Mouse (Mus musculus) midbrain, embryonic 12.5 days (tissue): ENCODE data around the gene Itga11. TPM values are rescaled to one million over a fixed set of nuclear protein-coding genes. Genes with fewer than 3 reads are reported as not detected.
A peak's percentile ranks its signal among the peaks of the same experiment; 100 is the strongest.

Experiments
- ATAC-seq: fragments of 200-750 bp; cut with Nextera tagmentation; 2 replicates; pipeline ENCODE4 v1.8.0; 2017; ENCODE audit warnings: low read depth, moderate TSS enrichment, moderate library complexity; ENCODE audit not compliant: low FRiP score
- H3K27ac ChIP-seq: fragments of 300-500 bp; sonication (generic); replicated peaks from 2 replicates; pipeline ENCODE4 v1.5.1; 2016; ENCODE audit warnings: mild to moderate bottlenecking
- H3K27me3 ChIP-seq: fragments of 300-500 bp; sonication (generic); 2 replicates; pipeline ENCODE4 v1.6.1; 2016; ENCODE audit warnings: mild to moderate bottlenecking
- H3K36me3 ChIP-seq: fragments of 300-500 bp; sonication (generic); 2 replicates; pipeline ENCODE4 v1.6.1; 2016
- H3K4me1 ChIP-seq: fragments of 300-500 bp; sonication (generic); 2 replicates; pipeline ENCODE4 v1.6.1; 2016
- H3K4me2 ChIP-seq: fragments of 300-500 bp; sonication (generic); replicated peaks from 2 replicates; pipeline ENCODE4 v1.6.1; 2016; ENCODE audit warnings: mild to moderate bottlenecking, moderate library complexity
- H3K4me3 ChIP-seq: fragments of 300-500 bp; sonication (generic); 2 replicates; pipeline ENCODE4 v1.5.1; 2016; ENCODE audit warnings: mild to moderate bottlenecking
- H3K9ac ChIP-seq: fragments of 300-500 bp; sonication (generic); replicated peaks from 2 replicates; pipeline ENCODE4 v1.6.1; 2016; ENCODE audit warnings: mild to moderate bottlenecking, moderate library complexity
- H3K9me3 ChIP-seq: fragments of 300-500 bp; sonication (generic); 2 replicates; pipeline ENCODE4 v1.6.1; 2016; ENCODE audit warnings: mild to moderate bottlenecking
- WGBS: fragments of 180-500 bp; shearing (Covaris S2); methylation state at CpG from one replicate; pipeline ENCODE4 v1.1.7; 2016; 5-methylcytosine and 5-hydroxymethylcytosine counted together
- polyA plus RNA-seq: library from polyadenylated mRNA; unstranded; fragments of >200 nt; fragmentation: Nextera tagmentation; extraction: Ambion mirVana; gene quantifications from 2 replicates; pipeline ENCODE4 v1.2.1, GENCODE M21; 2016

The Itga11 gene
- 4.8 and 5.0 TPM in 2 replicates for polyA plus RNA-seq

- Histone ChIP-seq H3K4me3 (peak within 1 kb of the TSS; percentile 32), H3K36me3 (no peaks in the 10 kb centered on the region), H3K27ac (no peak within 1 kb of the TSS), H3K4me2 (peak within 1 kb of the TSS; percentile 57), H3K27me3 (peaks cover 65% of the 10 kb centered on the region), H3K4me1 (peaks cover 14% of the 10 kb centered on the region), H3K9me3 (no peaks in the 10 kb centered on the region), H3K9ac (peak within 1 kb of the TSS; percentile 28; the same call in 1 of the 2 replicates)
- no peak for ATAC-seq
- under 1% methylated on average over 45 of the region's 45 CpGs for WGBS
These were observed at the start of gene Itga11 for GRCm38 (mm10) chr9:62677641-62678549. Gene Itga11 (plus strand): TSS chr9:62677826.

- Histone ChIP-seq H3K9ac (no peak overlapping the region), H3K27me3 (no peaks in the 10 kb centered on the region), H3K27ac (no peak overlapping the region), H3K9me3 (no peaks in the 10 kb centered on the region), H3K4me1 (no peaks in the 10 kb centered on the region), H3K36me3 (no peaks in the 10 kb centered on the region), H3K4me2 (no peak overlapping the region), H3K4me3 (no peak overlapping the region)
- no peak for ATAC-seq
- WGBS = 83% methylated on average over 10 of the region's 10 CpGs
These were observed 46.9 kb upstream of the Itga11 start for GRCm38 (mm10) chr9:62630631-62631240.

DNA sequence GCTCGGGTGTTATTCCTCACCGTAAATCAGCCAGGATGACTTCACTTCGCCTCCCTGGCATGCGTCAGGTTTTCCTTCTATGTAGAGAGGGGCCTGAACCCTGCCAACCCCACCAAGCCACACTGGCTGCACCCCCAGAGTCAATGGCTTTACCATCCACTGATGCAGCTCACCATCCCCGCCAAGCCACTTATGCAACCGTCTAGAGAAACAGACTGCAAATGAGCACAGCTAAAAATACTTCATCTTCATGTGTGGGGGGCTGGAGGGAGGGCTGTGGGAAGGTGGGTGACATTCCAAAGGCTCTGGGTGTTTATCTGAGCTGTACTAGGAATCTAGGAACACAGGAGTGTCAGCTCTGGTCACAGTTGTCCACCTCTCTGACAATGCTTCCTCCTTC lies 45.2 kb upstream of the Itga11 start:
- H3K4me1 ChIP-seq = no peaks in the 10 kb centered on the region
- H3K4me2 ChIP-seq = no peak overlapping the region
- H3K27ac ChIP-seq = no peak overlapping the region
- no peaks in the 10 kb centered on the region for H3K36me3 ChIP-seq
- ATAC-seq = no peak
- H3K4me3 ChIP-seq = no peak overlapping the region
- no peak overlapping the region for H3K9ac ChIP-seq
- 78% methylated on average over 6 of the region's 6 CpGs for WGBS
- H3K27me3 ChIP-seq = no peaks in the 10 kb centered on the region
- H3K9me3 ChIP-seq = no peaks in the 10 kb centered on the region

DNA sequence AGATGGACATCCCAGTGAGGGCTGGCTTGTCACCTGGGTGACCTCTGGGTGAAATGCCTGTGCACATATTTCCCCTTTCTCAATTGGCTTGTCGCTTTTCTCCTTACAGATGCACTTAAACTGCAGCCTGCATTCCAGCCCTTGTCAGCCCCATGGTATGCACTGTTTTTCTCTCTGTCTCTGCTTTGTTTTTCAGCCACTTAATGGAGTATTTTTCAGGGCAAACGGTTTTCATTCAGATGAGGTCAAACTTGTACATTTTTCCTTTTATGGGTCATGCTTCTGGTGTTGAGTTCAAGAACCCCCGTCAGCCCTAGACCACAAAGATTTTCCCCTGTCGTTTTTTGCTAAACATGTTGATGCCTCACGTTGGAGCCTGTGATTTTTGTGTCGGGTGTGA lies 39.6 kb upstream of the Itga11 start:
- Histone ChIP-seq H3K27ac (no peak overlapping the region), H3K9me3 (no peaks in the 10 kb centered on the region), H3K27me3 (no peaks in the 10 kb centered on the region), H3K4me2 (no peak overlapping the region), H3K4me1 (no peaks in the 10 kb centered on the region), H3K36me3 (no peaks in the 10 kb centered on the region), H3K4me3 (no peak overlapping the region), H3K9ac (no peak overlapping the region)
- WGBS = 59% methylated on average over 6 of the region's 6 CpGs
- ATAC-seq = no peak

- Histone ChIP-seq H3K36me3 (no peaks in the 10 kb centered on the region), H3K27ac (no peak overlapping the region), H3K27me3 (no peaks in the 10 kb centered on the region), H3K4me2 (no peak overlapping the region), H3K9ac (no peak overlapping the region), H3K9me3 (no peaks in the 10 kb centered on the region), H3K4me1 (no peaks in the 10 kb centered on the region), H3K4me3 (no peak overlapping the region)
- WGBS = 66% methylated on average over 4 of the region's 4 CpGs
- no peak for ATAC-seq
These were observed 37.9 kb upstream of the Itga11 start for GRCm38 (mm10) chr9:62639686-62640085.

- no peak overlapping the region for H3K4me2 ChIP-seq
- no peak overlapping the region for H3K9ac ChIP-seq
- no peaks in the 10 kb centered on the region for H3K4me1 ChIP-seq
- H3K27ac ChIP-seq = no peak overlapping the region
- H3K9me3 ChIP-seq = no peaks in the 10 kb centered on the region
- no peaks in the 10 kb centered on the region for H3K27me3 ChIP-seq
- H3K36me3 ChIP-seq = no peaks in the 10 kb centered on the region
- no peak for ATAC-seq
- H3K4me3 ChIP-seq = no peak overlapping the region
- WGBS = 97% methylated on average over 2 of the region's 2 CpGs
These were observed 37.4 kb upstream of the Itga11 start for GRCm38 (mm10) chr9:62640188-62640587.

GRCm38 (mm10) chr9:62645716-62646400 lies 31.8 kb upstream of the Itga11 start:
- no peak overlapping the region for H3K4me3 ChIP-seq
- no peaks in the 10 kb centered on the region for H3K9me3 ChIP-seq
- H3K4me2 ChIP-seq = no peak overlapping the region
- no peak overlapping the region for H3K27ac ChIP-seq
- no peak for ATAC-seq
- no peaks in the 10 kb centered on the region for H3K36me3 ChIP-seq
- no peak overlapping the region for H3K9ac ChIP-seq
- H3K27me3 ChIP-seq = no peaks in the 10 kb centered on the region
- WGBS = 71% methylated on average over 6 of the region's 6 CpGs
- H3K4me1 ChIP-seq = peaks cover 4% of the 10 kb centered on the region

DNA sequence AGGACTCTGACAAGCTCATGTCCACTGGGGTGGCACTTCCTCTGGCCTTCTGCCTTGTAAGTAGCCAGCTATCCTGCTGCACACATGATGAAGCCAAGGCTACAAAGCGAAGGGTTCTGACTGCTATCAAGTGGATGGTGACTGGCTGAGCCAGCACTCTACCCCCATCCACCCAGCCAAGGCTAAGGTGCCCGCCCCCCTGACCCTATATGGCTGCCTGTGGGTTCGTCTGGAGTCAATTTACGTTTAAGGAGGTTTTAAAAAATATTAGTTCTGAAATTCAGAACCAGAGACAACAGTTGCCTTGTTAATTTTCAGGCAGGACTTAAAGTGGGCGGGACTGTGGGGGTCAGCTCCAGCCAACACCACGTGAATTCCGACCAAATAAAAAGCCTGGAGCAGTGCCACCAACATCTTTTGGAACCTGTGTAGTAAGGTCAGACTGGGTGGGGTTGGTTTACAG lies 30.9 kb upstream of the Itga11 start:
- Histone ChIP-seq H3K9ac (no peak overlapping the region), H3K36me3 (no peaks in the 10 kb centered on the region), H3K4me2 (no peak overlapping the region), H3K27ac (no peak overlapping the region), H3K9me3 (no peaks in the 10 kb centered on the region), H3K4me1 (peaks cover 4% of the 10 kb centered on the region), H3K4me3 (no peak overlapping the region), H3K27me3 (no peaks in the 10 kb centered on the region)
- WGBS = 69% methylated on average over 7 of the region's 7 CpGs
- ATAC-seq = no peak

DNA sequence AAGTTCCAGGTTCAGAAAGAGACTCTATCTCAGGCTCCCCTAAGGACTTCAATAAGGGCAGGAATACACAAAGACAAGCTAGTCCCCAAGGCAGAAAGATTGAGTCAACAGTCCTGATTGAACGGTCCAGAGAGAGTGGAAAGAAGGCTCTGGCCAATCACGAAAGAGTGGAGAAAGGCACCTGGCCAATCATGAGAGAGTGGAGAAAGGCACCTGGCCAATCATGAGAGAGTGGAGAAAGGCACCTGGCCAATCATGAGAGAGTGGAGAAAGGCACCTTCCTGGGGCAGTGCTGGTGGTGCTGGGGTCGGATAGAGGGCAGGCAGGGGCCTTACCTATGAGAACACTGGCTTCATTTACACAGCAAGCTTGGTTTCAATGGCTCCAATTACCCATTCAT lies 28.2 kb upstream of the Itga11 start:
- ATAC-seq = no peak
- no peak overlapping the region for H3K9ac ChIP-seq
- WGBS = 88% methylated on average over 3 of the region's 3 CpGs

GRCm38 (mm10) chr9:62650764-62651163 lies 26.9 kb upstream of the Itga11 start:
- Histone ChIP-seq H3K27me3 (no peaks in the 10 kb centered on the region), H3K9me3 (no peaks in the 10 kb centered on the region), H3K9ac (no peak overlapping the region), H3K4me1 (peaks cover 4% of the 10 kb centered on the region), H3K27ac (no peak overlapping the region), H3K36me3 (no peaks in the 10 kb centered on the region), H3K4me3 (no peak overlapping the region), H3K4me2 (no peak overlapping the region)
- 88% methylated on average over 6 of the region's 6 CpGs for WGBS
- no peak for ATAC-seq

More for the DNA sequence above, 28.2 kb upstream of the Itga11 start:
- no peaks in the 10 kb centered on the region for H3K9me3 ChIP-seq
- no peaks in the 10 kb centered on the region for H3K27me3 ChIP-seq
- H3K27ac ChIP-seq = no peak overlapping the region
- H3K4me3 ChIP-seq = no peak overlapping the region
- H3K4me1 ChIP-seq = peaks cover 4% of the 10 kb centered on the region
- H3K4me2 ChIP-seq = no peak overlapping the region
- no peaks in the 10 kb centered on the region for H3K36me3 ChIP-seq

GRCm38 (mm10) chr9:62654336-62654735 lies 23.3 kb upstream of the Itga11 start:
- no peak overlapping the region for H3K4me2 ChIP-seq
- no peak overlapping the region for H3K9ac ChIP-seq
- H3K27ac ChIP-seq = no peak overlapping the region
- H3K9me3 ChIP-seq = no peaks in the 10 kb centered on the region
- H3K36me3 ChIP-seq = no peaks in the 10 kb centered on the region
- no peak overlapping the region for H3K4me3 ChIP-seq
- no peak for ATAC-seq
- no peaks in the 10 kb centered on the region for H3K4me1 ChIP-seq
- H3K27me3 ChIP-seq = no peaks in the 10 kb centered on the region
- 69% methylated on average over 6 of the region's 6 CpGs for WGBS

DNA sequence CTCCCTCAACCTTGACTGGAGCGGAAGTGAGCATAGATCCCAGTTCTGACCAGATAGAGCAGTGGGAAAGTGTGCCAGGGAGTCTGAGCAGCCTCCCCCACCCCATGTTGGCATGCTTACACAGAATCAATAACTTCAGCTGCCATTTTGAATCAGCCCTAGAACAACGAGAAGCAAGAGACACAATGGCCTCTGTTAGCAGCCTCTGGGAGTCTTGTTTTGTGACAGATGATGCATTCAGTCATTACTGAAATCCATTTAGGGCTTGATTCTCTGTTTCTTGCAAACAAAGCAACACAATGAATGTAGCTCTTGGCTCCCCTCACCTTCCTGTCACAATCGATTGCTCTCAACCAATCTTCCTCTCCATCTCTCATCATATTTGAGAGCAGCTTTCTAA lies 19.6 kb upstream of the Itga11 start:
- no peak overlapping the region for H3K27ac ChIP-seq

More for the DNA sequence above, 19.6 kb upstream of the Itga11 start:
- no peak overlapping the region for H3K4me3 ChIP-seq
- H3K9me3 ChIP-seq = no peaks in the 10 kb centered on the region
- no peak for ATAC-seq
- no peak overlapping the region for H3K4me2 ChIP-seq
- H3K27me3 ChIP-seq = no peaks in the 10 kb centered on the region
- 76% methylated on average over 3 of the region's 3 CpGs for WGBS
- H3K4me1 ChIP-seq = no peaks in the 10 kb centered on the region
- no peaks in the 10 kb centered on the region for H3K36me3 ChIP-seq
- no peak overlapping the region for H3K9ac ChIP-seq
